Mouse (Mus musculus) myocyte (in vitro differentiated cells): ENCODE data around the gene Cox6a2. TPM values are rescaled to one million over a fixed set of nuclear protein-coding genes. Genes with fewer than 3 reads are reported as not detected.
"Not testable (repeated sequence)": the region's sequence is repeated elsewhere in the genome, so short reads cannot be mapped to it uniquely, and the experiment has no call there.

Experiments
- H3K27me3 ChIP-seq: one replicate; pipeline ENCODE4 v1.6.1; 2011; ENCODE audit not compliant: control insufficient read depth, insufficient read depth, insufficient read length
- H3K36me3 ChIP-seq: one replicate; pipeline ENCODE4 v1.6.1; 2011; ENCODE audit not compliant: control insufficient read depth, insufficient read depth
- H3K4me2 ChIP-seq: one replicate; pipeline ENCODE4 v1.6.1; 2011; ENCODE audit warnings: low read depth, control low read depth
- H3K4me3 ChIP-seq: one replicate; pipeline ENCODE4 v1.5.1; 2011; ENCODE audit warnings: mild to moderate bottlenecking, control low read depth, moderate library complexity
- H3K79me2 ChIP-seq: one replicate; pipeline ENCODE4 v1.6.1; 2011; ENCODE audit not compliant: control insufficient read depth, insufficient read depth
- H3ac ChIP-seq: one replicate; pipeline ENCODE4 v1.6.1; 2011; ENCODE audit not compliant: control insufficient read depth, insufficient read length
- CEBPB ChIP-seq: IDR thresholded peaks from 2 replicates; pipeline ENCODE4 v1.6.1; 2011; ENCODE audit warnings: mild to moderate bottlenecking, moderate library complexity; ENCODE audit not compliant: poor library complexity, insufficient read depth, severe bottlenecking
- E2F4 ChIP-seq: IDR thresholded peaks from one replicate; pipeline ENCODE4 v1.6.1; 2011; ENCODE audit warnings: mild to moderate bottlenecking, control low read depth, moderate library complexity; ENCODE audit not compliant: insufficient read depth
- MAX ChIP-seq: IDR thresholded peaks from one replicate; pipeline ENCODE4 v1.6.1; 2011; ENCODE audit warnings: low read depth, mild to moderate bottlenecking, control low read depth
- MYOD1 ChIP-seq, 3 experiments: IDR thresholded peaks; one replicate each; pipeline ENCODE4 v1.6.1; 2011; ENCODE audit warnings: control low read depth in 2 of 3, low read depth in 2 of 3, mild to moderate bottlenecking in 2 of 3, moderate library complexity in 1 of 3; ENCODE audit not compliant: insufficient read length in 2 of 3, control insufficient read depth in 1 of 3
- MYOG ChIP-seq, 3 experiments: IDR thresholded peaks; one replicate each; pipeline ENCODE4 v1.6.1; 2011; ENCODE audit warnings: control low read depth in 2 of 3, low read depth in 2 of 3, mild to moderate bottlenecking in 2 of 3; ENCODE audit not compliant: insufficient read length in 2 of 3, control insufficient read depth in 1 of 3, insufficient read depth in 1 of 3
- TCF3 ChIP-seq: IDR thresholded peaks from one replicate; pipeline ENCODE4 v1.6.1; 2011; ENCODE audit warnings: low read depth, control low read depth; ENCODE audit not compliant: insufficient read length
- polyA plus RNA-seq: library from polyadenylated mRNA; unstranded; fragments of >200 nt; fragmentation: generic; extraction: Trizol; gene quantifications from one replicate; pipeline ENCODE4 v1.2.1, GENCODE M21; 2012; ENCODE audit warnings: missing spikeins

Cox6a2 gene
- polyA plus RNA-seq, 1 experiment, result 1,017 TPM

GRCm38 (mm10) chr7:128166391-128166790 is 39.8 kb downstream of the Cox6a2 start:
- Histone ChIP-seq H3K79me2 (no peaks in the 10 kb centered on the region), H3K4me2 (no peak overlapping the region), H3K4me3 (no peak overlapping the region), H3ac (no peak overlapping the region), H3K36me3 (no peaks in the 10 kb centered on the region), H3K27me3 (peaks cover 5% of the 10 kb centered on the region)
- TF ChIP-seq MYOG (IDR thresholded peaks at IDR 0.05; ENCODE audit: control insufficient read depth in 1 of 3, insufficient read depth in 1 of 3, insufficient read length in 2 of 3, low read depth in 2 of 3), result no peak
- TF ChIP-seq MYOD1 (IDR thresholded peaks at IDR 0.05; ENCODE audit: control insufficient read depth in 1 of 3, insufficient read length in 2 of 3, low read depth in 2 of 3), result no peak
- TF ChIP-seq CEBPB, result no peak
- TF ChIP-seq E2F4, result no peak
- no peak for TF ChIP-seq TCF3
- TF ChIP-seq MAX, result no peak

- TF ChIP-seq MYOG (IDR thresholded peaks at IDR 0.05; ENCODE audit: control insufficient read depth in 1 of 3, insufficient read depth in 1 of 3, insufficient read length in 2 of 3, low read depth in 2 of 3), result no peak
- peaks cover 5% of the 10 kb centered on the region for H3K27me3 ChIP-seq
- no peak overlapping the region for H3K4me2 ChIP-seq
- no peaks in the 10 kb centered on the region for H3K36me3 ChIP-seq
- H3K4me3 ChIP-seq, result no peak overlapping the region
- H3ac ChIP-seq, result no peak overlapping the region
- H3K79me2 ChIP-seq, result no peaks in the 10 kb centered on the region
Observed at GRCm38 (mm10) chr7:128164001-128164400, 42.2 kb downstream of the Cox6a2 start.

- H3K4me2 ChIP-seq, H3K27me3 ChIP-seq, H3K36me3 ChIP-seq, H3ac ChIP-seq, H3K79me2 ChIP-seq, H3K4me3 ChIP-seq: not testable (repeated sequence)
Observed at GRCm38 (mm10) chr7:128158688-128159354, 47.4 kb downstream of the Cox6a2 start.

Other genes starting within 250 kb of the Cox6a2 start
- gene Fus, start 238.9 kb downstream of the Cox6a2 start, polyA plus RNA-seq, result 231 TPM
- 3.9 TPM for gene Pycard, start 212.5 kb downstream of the Cox6a2 start, polyA plus RNA-seq
- gene Trim72, start 202.4 kb downstream of the Cox6a2 start, polyA plus RNA-seq, result 468 TPM
- 0.14 TPM for gene Itgam, start 143.7 kb downstream of the Cox6a2 start, polyA plus RNA-seq
- not detected for gene Gm49368, start 143.7 kb downstream of the Cox6a2 start, polyA plus RNA-seq
- gene Itgax, start 76.8 kb downstream of the Cox6a2 start, polyA plus RNA-seq, result not detected
- gene Itgad, start 52.0 kb downstream of the Cox6a2 start, polyA plus RNA-seq, result 0.13 TPM
- 16.7 TPM for gene Armc5, start 31.0 kb upstream of the Cox6a2 start, polyA plus RNA-seq
- gene 9130023H24Rik, start 31.6 kb upstream of the Cox6a2 start, polyA plus RNA-seq, result 3.3 TPM
- gene Tgfb1i1, start 40.4 kb upstream of the Cox6a2 start, polyA plus RNA-seq, result 58.1 TPM
- gene Slc5a2, start 59.3 kb upstream of the Cox6a2 start, polyA plus RNA-seq, result not detected
- gene BC017158, start 91.8 kb upstream of the Cox6a2 start, polyA plus RNA-seq, result 10.9 TPM
- gene Rgs10, start 212.4 kb upstream of the Cox6a2 start, polyA plus RNA-seq, result 8.5 TPM